Mouse (Mus musculus) thymus, postnatal 25 days (tissue): ENCODE data around the gene Fgfr2.

Source experiments
- DNase-seq: peaks from one replicate; pipeline ENCODE4 v3.0.0; 2022

Gene Fgfr2

DNA sequence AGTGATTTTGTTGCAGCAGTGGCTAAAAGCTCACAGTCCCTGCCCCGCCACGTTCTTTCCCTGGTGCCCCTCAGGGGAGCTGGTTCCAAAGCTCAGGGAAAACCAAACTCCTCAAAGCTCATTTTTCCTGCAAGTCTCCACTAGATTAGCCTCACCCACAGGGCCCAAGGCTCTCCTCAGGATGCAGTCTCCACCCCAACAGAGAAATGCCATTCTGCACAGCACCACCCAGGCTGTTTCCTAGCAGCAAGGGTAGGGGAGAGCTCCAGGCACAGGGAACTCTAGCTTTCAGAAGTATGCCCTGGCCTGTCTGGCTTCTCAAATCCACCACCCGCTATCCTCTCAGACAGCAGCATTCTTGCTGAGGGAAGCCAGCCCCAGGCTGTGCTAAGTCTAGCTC lies 888.9 kb downstream of the Fgfr2 start:
- no peak for DNase-seq

GRCm38 (mm10) chr7:132233732-132234131 lies 889.4 kb downstream of the Fgfr2 start:
- DNase-seq: no peak

DNA sequence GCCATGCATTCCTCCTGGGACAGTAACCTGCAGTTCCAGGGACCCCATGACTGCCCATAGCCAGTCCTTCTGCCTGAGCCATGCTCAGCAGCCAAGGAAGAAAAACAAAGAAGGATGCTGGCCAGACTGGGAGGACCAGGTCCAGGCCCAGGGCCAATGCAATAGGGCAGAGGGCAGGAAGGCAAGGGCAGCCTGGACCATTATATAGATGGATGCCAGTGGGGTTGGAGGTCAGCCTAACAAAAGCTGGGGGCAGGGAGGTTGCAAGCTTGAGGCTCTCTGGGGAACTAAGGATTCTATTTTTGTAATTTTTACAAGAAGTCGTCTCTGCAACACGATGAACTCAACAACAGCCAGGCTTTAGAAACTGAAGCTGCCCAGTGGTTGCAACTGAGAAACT lies 890.2 kb downstream of the Fgfr2 start:
- no peak for DNase-seq

- no peak for DNase-seq
These were observed 891.7 kb downstream of the Fgfr2 start for GRCm38 (mm10) chr7:132231476-132231875.

- no peak for DNase-seq
These were observed 892.2 kb downstream of the Fgfr2 start for GRCm38 (mm10) chr7:132230961-132231360.

DNA sequence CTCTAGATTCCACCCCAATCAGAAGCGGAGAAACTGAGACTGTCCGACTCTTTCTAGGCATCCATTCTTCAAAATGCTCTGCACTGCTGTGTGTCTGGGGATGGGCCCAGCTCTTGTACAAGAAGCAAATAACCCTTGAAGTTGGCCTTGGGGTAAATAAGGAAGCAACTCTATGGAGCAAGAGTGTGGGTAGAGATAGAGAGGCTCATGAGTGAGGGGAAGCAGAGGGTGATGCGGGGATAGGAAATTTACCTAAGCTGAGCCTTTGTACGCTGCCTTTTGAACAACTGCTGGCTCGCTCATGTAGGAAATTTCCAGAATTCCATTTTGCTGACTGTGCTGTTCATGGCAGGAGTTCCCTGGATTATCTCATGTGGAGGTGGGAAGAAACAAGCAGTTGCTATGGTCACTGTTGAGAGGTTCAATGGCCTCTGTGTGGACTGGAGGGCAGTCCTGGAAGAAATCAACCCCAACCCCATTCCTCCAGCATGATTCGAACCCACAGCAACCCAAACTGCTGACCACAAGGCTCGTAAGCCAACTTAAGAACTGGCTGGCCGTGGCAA lies 896.0 kb downstream of the Fgfr2 start:
- DNase-seq: no peak

DNA sequence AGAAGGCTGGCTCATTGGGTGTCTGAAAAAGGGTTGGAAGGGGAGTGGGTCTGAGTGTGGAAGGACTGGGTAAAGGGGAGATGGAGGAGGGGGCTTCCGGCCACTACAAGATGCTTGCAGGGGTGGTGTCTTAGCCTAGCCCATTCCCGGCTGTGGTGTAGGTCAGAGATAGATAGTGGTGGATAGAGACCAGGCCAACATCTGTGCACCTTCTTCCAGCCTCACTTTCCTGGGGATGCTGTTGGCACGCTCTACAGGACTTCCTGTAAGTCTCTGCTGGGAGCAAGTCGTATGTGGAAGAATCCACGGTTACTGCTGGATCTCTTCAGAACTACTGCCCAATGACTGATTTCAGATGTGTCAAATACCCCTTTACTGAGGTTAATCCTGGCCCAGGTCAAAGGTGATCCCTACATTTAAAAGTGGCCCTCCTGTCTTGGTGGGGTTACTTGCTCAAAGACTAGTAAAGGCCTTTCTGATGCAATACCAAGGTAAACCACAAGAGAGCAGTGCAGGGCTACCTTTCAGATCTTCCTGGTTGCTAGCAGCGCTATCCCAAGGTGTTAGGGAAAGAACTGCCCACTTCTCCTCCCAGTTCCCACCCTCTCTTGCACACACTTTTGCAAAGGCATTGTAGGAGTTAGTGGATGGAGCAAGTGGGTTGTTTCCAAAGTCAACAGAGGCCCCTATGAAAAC lies 896.6 kb downstream of the Fgfr2 start:
- peak; percentile 80 for DNase-seq

DNA sequence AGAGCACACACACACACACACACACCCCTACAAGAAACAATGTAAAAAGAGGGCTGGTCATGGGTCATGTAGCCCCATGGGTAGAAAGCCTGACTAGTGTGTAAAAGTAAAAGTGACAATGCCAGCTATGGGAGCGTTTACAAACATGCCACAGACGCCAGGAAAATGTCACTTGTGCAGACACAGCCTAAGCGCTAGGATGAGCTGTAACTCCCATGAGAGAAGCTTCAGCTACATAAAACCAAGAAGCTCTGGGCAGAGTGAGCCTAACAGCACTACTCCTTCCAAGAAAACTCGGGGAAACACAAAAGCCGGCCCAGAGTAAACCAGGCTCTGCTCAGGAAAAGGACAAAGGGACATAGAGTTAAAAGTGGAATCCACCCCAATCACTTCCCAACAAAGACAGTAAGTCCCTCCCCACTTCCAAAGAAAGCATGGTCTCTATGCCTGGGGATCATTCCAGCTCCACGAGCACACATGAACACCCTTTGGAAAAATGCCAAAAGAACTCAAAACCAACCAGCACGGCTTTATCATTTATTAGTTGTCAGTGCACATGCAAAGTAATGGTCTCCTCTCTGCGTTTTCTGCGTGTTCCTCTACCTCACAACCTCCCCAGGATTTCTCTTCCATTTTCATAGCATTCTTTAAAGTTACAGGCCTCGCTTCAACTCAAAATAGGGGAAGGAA lies 899.6 kb downstream of the Fgfr2 start:
- DNase-seq: no peak

DNA sequence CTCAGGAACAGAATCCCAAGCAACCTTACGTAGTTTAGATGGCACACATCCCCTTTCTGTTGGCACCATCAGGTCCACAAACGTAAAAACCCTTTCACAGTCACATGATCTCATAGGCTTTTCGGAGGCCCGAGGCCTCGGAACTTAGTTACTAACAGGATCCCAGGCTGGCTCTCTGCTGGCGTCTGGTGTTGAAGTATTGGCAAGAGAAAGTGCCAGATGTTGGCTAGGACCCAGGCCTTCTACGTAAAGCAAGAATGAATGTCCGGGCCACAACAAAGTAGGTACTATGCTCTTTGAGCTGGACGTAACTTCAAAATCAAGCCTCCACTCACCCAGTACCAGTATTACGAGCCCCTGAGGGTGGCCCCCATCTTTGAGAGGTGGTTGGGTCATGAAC lies 909.1 kb downstream of the Fgfr2 start:
- no peak for DNase-seq

DNA sequence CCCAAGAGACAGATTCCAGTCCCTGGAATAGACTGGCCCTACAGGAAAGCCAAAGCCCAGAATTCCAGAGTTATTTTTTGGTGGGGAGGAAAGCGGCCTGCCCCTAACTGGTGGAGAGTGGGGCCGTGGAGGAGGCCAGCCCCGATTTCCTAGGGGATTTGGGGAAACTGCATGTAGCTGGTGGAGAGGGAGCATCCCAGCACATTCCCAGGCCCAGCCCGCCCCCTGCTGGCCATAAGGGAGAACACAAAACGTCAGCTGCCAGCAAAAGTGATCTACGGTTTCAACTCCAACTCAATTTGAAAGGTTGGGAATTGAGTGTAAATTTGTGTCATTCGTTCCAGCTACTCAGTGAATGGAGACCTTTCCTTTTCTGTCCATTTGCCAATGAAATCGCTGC lies 909.7 kb downstream of the Fgfr2 start:
- DNase-seq: peak; percentile 12

GRCm38 (mm10) chr7:132211920-132212701 lies 911.0 kb downstream of the Fgfr2 start:
- DNase-seq: no peak

GRCm38 (mm10) chr7:132210616-132211015 lies 912.5 kb downstream of the Fgfr2 start:
- no peak for DNase-seq

DNA sequence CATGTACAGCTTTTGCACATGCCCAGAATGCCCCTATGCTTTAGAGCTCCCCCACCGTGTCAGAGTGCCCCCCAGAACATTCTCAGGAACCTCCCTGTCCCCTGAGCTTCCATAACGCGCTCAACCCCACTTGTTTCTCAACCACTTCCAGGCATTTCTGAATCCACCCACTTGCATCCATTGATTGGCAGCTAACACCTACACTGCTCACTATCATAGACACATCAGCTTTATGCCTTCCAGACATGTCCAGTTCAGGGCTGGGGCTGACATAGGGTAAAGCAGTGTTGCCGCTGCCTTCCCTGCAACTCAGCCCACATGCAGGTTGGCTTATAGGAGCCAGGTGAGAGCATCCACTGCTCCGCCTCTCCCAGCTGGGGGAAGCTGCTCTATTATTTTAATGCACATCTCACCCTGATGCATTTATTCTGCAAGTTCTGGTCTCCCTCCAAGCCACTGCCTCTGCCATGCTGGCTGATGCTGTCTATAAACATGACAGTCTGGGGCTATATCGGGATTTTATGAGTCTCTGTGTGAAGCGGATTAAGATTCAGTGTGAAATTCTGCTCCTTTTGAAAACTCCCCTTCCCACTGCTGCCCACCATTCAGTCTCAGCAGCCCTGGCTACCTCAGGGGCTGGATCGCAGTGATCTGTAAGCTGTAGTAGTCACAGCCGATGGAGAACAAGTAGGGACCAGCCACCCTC lies 914.1 kb downstream of the Fgfr2 start:
- DNase-seq: no peak

- no peak for DNase-seq
These were observed 919.0 kb downstream of the Fgfr2 start for GRCm38 (mm10) chr7:132204073-132204612.

DNA sequence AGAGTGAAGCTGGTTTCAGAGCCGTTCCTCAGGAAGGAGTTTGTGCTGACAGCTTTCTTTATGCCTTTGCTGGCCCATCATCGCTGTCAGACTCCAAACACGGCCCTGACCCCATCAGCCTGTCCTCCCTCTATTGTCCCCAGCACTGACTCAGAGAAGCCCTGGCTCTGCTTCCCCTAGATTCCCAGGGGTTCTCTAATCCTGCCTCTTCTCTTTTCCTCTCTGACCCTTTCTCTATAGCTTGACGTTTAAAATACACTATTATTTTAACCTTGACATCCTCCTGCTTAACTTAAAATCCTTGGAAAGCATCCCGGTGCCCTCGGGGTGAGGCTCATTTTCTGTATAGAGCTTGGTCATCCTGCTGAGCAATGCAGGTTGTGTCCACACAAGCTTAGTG lies 923.5 kb downstream of the Fgfr2 start:
- no peak for DNase-seq

- no peak for DNase-seq
These were observed 924.3 kb downstream of the Fgfr2 start for GRCm38 (mm10) chr7:132198806-132199205.

GRCm38 (mm10) chr7:132197817-132198475 lies 925.2 kb downstream of the Fgfr2 start:
- no peak for DNase-seq

- DNase-seq: no peak
These were observed 926.6 kb downstream of the Fgfr2 start for GRCm38 (mm10) chr7:132196581-132196980.

DNA sequence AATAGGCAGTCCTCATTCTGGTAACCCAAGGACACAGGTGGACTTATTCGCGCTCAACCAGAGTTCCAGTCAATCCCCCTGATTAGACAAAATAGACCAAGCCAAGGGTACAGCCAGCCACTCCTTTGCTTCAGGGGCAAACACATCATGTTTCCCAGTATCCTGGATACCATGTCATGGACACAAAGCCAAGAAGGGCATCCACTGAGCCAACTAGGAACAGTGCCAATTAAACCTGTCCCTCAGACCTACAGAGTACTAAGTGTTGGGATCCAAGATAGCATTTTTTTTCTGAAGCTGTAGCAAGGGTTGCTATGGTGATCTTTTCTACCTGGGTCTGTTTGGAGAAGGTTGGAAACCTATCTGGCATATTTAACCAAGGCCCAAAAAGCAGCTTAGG lies 929.5 kb downstream of the Fgfr2 start:
- DNase-seq: no peak

DNA sequence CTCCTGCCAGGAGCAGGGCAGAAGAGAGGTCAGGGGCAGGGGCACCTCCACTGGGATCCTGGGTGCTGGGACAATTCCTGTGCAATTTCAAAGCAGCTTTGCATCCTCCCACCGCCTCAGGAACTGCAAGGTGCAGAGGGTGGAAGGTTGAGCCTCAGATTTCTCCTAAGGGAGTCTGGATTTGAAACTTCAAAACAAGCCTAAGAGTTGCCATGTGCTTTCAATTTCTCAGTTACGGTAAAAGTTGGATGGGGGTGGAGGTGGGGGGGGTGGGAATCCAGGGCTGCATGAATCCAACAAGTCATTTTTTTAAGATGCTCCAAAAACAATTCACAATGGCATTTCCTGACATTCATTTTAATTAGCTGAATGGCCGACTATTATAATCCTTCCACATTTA lies 935.7 kb downstream of the Fgfr2 start:
- DNase-seq: no peak

GRCm38 (mm10) chr7:132183892-132184404 lies 939.2 kb downstream of the Fgfr2 start:
- no peak for DNase-seq
